Mouse (Mus musculus): Measurements from ENCODE around the gene Ppm1n. TPM values are rescaled to one million over a fixed set of nuclear protein-coding genes. Genes with fewer than 3 reads are reported as not detected.

Ppm1n gene
- total RNA-seq, 1 experiment from 2014 or later: 0.19 TPM

DNA sequence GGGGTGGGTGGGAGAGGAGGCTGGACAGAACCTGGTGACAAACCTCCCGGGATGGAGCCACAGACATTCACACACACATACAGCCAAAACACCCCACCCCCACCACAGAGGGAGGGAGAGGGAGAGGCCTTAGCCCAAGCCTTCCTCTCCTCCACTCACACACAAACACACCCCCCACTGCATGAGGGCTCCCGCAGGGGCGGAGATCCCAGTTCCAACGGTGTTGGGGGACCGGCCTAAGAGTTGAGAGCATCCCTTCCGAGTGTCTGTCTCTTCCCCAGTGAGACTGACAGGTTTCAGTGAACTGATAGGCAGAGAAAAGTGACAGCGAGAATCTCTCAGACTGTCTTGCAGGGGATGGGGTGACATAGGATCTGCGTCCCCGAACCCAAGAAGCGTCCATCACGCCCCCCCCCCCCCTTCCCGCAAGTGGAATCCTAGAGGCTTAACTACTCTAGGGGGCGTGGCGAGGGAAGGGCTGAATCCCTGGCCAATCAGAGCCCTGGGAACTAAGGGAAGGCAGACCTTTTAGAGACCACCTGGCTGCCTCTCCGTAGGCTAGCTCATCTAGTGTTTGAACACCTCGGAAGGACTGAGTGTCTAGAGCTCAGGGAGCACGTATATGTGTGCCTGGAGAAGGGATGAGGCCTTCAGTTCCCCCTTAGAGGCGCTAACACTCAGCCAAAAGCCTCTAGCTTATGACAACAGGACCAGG, 28.0 kb upstream of the Ppm1n start:
- peak; percentile 87 for DNase-seq

DNA sequence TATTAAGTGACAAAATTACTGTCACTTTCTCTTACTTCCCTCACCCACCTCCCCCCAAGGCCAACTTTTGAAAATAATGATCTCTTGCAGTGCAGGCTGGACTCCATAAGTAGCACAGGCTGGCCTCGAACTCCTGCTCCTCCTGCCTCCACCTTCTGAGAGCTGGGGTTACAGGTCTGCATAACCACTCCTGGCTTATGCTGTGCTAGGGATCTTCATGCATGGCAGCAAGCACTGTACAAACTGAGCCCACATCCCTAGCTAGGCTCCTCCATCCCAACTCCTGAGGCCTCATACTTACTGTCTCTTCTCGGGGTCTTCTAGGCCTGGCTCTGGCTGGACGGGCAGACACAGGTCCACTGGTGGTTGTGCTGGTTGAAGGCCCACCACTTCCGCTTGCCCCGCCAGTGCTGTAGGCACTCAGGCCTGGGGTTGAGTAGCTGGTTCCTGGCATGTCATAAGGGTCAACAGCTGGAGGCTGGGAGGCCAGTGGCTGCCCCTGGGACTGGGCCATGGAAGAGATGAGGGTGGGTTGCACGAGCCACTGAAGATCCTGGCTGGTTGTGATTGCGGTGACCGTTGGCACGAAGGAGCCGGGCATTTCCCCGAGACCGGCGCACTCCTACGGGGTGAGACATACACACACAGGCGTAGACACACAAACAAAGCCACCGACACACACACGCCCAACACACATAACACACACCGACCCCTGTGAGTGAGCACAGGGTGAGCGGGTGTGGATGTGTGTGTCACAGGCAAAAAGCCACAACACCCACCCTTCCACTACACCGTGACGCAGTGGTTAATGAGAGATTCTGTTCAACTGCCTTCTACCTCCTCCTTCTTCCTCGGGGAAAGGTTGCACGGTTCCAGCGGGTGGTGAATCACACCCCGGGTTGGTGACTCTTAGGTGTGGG, 27.2 kb upstream of the Ppm1n start:
- no peak for DNase-seq

DNA sequence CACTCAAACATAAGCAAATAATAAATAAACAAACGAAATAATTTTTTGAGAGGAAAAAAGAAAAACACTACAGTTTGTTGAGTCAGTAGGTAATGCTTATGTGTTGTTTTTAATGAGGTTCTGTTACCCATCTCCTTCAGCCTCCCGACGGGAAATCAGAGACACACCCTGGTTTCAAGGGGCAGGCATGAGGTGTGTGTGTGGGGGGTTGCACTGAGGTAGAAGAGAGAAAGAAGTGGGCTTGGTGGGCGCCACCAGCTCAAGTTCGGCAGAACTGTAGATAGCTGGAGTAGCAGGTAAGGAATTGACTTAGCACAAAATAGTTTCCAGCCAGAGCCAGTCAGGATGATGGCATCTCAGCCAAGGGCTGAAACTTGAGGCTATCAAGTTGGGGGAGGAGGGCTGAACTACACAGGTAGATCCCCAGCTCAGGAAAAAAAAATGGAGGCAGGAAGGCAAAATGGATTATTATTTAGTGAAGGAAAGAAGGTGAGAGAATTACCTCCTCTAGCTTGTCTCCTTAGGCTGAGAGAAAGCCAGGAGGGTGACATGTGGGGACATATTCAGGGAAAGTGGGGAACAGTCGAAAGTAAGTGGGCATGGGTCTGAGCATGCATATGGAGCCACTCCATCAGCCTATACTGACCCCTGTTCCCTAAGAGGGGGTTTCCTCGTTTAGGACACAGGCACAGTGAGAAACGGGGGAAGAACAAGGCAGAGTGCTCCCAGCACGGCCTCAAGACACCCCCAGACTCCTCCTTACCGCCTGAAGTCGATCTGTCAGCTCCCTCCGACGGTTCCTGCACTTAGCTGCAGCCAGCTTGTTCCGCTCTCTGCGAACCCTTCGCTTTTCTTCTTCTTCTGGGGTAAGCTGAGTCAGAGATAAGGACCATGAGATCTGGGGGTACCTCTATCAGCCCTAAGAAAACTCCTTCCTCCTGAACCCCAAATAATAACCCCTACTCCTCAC, 26.2 kb upstream of the Ppm1n start:
- no peak for DNase-seq

DNA sequence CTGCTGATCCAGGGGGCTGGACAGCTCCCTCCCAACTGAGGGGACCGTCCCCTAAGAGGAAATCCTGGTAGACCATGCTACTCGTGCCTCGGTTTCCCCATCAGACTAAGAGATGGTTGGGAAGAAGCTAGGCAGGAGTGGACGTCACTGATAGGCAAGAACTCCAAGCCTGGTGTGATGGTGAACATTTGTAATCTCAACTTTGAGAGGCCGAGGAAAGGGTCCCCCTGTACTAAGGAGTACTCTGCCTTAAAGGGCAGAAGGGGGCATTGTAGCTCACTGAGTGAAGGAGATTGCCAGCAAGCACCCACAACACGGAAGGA, 25.5 kb upstream of the Ppm1n start:
- DNase-seq: no peak

DNA sequence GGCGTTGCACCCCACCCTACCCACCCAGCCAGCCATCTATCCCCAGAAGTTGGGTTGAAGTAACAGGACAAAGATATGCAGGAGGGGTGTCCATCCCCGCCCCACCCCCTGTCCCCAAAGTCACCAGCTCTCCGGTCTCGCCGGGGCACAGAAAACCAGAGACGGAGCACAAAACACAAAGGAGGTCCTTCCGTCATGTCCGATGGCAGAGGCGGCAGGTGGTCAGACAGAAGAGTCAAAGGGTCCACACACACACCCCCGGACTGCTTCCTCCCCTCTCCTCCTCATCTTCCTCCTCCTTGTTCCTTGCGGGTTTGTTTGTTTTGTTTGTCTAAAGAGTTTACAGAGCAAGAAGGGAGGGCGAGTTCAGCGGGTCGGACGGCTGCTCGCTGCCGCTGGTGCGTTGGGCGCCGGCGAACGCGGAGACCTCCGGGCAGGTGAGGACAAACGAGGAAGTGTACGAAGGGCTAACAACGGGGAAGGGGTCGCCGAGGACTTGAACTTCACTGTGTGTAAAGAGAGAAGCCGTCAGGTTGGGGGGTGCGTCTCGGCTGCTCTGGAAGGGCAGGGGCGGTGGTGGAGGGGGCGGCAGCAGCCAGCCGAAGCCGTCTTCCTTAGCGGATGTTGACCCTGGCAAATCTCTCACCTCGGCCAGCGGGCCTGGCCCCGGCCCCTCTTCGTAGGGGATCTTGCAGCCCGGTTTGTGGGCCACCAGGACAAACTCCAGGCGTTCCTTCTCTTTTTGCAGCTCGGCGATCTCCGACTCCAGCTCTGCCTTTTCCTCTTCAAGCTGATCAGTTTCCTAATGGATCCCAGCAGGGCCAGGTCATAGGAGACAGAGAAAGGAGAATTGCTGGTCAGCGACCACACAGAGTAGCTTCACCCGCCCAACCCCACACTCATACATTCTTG, 24.9 kb upstream of the Ppm1n start:
- DNase-seq: no peak

DNA sequence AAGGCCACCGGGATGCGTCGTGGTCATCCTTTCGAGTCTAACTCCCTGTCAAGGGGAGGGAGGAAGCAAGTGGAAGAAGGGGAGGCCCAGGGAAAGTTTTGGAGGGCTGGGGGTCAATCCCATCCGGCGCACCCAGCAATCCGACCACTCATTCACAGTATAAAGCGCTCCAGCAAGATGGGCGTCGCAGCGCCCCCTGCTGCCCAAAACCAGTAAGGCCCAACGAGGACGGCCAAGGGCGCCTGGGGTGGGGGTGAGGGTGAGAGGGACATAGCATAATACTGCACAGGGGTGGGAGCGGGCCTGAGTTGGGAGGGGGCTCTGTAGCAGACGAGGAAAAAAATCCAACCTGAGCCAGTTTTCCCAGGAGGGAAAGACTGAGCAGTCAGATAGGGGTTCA, 23.9 kb upstream of the Ppm1n start:
- peak; percentile 89 for DNase-seq

DNA sequence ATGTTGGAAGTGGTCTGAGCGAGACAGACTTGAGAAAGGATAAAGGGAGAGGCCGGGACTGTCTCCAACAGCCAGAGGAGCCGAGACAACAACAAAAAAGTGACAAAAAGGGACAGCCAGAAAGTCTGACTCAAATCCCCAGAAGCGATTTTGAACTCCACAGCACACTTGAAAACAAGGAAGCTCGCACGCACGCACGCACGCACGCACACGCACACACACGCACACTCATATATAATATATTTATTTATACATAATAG, 23.1 kb upstream of the Ppm1n start:
- no peak for DNase-seq

DNA sequence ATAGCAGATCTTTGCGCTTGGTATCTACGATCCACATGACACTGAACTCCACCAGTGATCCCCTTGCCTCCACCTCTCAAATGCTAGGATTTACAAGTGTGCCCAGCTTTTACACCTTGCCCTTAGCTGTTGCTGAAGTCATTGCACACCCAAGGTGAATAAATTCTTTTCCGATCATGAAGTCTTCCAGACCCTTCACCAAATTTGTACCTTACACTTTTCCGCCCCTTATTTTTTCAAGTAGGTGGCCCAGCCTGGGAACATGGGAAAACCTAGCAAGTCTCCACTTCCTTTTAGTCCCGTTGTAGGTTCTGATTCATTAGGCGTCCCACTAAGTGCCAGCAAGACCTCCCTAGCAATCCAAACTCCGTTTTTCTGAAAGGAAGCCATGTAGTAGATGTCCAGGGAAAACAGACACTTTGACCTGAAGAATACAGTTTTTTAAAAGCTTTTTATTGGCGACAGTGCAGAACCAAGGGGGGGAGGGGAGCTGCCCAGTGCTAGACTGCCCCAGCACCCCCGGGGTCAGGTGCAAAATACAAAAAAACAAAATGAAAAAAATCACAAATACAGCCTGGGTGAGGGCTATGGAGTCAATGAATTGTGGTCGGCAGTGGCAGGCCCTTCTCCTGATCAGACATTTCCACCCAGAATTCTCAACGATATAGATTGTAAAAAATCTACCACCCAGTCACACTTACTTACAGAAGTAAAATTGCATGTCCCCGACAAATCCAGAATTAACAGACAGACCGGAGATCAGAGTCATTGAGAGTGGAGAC, 22.6 kb upstream of the Ppm1n start:
- no peak for DNase-seq

DNA sequence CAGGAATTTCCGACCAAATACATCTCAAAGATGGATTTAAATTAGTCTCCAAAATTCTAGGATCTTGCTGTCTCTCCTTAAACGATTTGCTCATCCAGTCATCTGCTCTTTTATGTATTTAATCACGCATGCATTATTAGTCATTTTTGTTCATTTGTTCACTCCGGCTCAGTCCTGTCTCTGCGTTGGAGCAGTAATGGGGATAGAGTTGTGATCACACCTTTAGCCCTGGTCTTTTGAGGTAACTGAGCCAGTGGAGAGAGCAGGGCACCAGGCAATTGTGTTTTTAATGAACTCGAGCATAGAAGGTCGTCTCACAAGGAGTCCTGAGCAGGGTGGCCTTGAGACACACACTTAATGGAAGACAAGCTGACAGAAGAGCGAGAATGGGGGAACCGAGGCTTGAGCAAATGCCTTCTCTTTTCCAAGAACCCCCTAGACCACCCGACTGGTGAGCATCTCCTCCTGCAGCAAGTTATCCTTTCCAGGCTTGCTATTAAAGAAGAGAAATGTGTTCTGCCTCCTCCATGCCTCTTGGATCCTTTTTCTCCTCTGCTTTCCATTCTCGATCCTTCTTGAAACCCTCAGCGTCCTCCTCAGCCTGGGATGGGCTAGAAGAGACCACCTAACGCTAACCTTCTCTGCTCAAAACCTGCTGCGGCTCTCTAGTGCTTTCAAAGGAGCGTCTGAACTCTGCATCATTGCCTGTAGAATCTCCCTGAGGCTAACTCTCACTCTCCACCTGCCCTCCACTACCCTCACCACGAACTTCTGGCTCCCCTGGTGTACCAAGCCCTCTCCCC, 21.8 kb upstream of the Ppm1n start:
- no peak for DNase-seq

DNA sequence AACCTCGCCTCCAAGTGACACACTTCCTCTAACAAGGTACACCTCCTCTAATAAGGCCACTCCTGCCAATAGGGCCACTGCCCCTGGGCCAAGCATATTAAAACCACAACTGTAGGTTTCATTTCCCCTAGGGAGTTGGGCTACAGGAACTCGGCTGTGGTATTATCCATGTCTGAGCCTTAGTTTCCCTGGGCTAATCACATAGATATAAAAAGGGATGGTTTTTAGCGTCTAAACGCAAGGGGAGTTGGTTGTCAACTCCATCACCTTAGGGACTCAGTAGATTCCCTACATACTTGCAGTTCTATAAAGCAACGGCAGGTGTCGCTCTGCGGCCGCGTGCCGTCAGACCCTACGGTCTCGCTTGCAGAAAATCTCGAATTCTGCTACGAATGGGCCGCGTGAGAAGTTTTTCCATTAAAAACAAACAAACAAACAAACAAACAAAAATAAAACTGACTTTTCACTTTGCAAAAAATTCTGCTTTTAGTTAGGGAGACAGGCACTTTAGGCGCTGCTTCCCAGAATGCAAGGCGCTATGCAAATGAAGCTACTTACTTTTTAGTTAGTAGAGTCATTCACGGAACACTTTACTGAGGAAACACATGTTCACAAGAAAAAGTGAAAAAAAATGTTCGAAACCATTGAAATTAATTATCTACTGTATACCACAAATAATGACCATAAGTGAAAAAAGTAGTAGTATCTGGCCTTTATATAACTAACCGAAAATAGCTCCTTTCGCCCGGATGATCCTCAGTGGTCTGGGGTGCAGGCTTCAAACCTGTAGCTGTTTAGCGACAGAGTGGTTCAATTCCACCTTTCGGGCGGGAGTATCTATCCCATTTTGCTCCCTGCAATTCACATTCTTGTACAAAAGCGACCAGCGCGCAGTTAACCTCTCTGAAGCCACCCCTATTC, 20.9 kb upstream of the Ppm1n start:
- peak; percentile 83 for DNase-seq

DNA sequence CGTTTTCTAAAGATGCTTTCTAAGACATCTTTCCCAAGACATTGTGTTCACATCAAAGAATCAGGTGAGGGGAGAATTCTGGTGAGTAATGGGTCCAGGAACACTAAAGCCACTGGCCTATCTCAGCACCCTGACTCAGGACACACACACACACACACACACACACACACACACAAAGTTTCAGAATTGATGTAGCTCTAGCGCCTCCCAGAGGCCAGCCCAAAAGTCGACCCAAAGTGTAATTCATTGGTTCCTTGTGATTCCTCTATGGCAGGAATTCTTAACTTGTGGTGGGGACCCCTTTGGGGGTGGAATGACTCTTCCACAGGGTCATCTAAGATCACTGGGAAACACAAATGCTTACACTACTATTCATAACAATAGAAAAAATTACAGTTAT, 19.3 kb upstream of the Ppm1n start:
- peak; percentile 69 for DNase-seq

DNA sequence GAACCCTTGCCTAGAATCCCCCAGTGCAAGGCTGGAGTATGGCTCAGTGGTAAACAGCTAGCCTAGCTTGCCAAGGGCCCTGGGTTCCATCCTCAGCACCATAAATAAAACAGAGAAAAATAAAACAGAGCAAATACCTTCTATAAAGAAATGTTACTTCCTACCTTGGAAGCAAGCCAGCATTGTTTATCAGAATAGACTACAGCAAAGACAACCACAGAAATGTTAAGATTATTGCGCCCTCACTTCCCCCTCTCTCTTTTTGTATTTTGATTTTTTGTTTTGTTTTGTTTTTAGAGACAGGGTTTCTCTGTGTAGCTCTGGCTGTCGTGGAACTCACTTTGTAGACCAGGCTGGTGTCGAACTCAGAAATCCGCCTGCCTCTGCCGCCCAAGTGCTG, 17.9 kb upstream of the Ppm1n start:
- DNase-seq: no peak

DNA sequence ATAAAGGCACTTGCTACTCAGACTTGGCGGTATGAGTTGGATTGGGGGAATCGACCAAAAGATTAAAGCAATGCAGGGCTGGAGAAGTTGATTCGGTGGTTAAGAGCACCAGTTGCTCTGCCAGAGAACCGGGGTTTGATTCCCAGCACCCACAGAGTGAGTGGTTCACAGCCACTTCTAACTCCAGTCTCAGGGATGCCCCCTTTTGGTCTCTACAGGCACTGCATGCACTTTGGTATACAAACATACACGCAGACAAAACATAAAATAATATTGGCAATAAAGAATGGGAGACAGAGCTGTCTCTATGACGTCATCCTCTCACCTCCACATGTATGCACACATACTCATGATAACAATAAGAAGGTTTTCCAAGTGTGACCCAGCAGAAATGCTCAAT, 17.2 kb upstream of the Ppm1n start:
- no peak for DNase-seq

DNA sequence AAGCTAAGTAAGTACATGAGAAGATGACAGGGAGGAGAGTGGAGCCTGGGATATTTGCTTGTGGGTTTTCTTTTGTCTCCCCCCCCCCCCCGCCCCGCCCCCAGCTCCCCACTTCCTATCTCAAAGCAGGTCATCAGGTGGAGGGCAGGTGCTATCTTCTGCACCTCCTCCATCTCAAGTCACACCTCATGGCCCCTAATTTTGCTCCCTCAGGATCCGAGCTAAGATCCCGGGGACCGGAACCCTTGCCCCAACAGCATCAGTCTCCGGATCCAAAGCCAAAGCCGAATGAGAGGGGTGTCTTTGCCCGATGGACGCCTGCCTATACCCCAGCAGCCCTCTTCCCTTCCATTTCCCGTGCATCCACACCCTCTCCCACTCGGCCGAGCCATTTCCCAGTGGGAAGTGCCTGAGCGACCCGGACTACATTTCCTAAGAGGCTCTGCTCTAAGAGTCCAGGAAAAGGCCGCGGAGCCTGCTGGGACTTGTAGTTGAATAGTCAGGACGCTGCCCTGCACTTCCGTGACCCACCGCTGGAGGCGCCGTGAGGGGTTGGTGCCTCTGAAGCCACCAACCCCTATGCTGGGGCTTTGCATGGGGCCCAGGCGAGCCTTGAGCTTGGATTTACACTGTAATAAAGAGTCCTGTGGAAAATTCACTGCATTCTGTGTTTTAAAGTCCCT, 15.8 kb upstream of the Ppm1n start:
- peak; percentile 97 for DNase-seq

DNA sequence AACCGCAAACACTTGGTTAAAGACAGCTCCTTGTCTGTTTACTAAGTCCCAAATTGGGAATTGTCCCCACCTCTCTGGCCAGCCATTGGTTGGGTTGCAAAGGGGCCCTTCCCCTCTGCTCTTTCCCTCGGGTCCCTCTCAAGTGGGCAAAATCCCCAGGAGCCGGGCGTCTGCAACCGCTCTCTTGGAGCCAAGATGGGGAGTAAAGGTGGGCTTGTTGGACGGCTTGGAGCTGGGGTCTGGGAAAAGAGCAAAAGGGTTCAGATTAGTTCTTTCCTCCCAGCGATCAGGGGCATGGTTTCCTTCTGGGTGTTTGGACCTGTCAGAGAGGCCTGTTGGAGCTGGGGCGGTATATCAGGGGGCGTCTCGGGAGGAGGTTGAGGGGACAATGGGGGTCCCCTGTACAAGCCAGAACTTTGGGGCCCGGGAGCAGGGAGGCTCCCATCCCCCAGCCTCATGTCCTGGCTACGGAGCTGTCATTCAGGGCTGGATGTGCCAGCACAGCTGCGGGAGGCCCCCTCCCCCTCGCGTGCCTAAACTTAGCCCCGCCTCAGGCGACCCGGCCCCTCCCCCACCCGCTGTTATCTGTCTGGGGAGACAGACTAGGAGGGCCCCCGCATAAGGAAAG, 11.2 kb upstream of the Ppm1n start:
- DNase-seq: peak; percentile 53

DNA sequence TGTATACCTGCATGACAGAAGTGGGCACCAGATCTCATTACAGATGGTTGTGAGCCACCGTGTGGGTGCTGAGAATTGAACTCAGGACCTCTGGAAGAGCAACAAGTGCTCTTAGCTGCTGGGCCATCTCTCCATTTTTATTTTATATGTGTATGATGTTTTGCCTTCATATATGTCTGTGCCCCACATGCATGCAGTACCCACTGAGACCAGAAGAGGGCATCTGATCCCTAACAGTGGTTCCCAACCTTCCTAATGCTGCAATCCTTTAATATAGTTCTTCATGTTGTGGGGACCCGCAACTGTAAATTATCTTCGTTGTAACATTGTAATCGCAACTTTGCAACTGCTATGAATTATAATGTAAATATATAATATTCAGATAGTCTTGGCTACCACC, 4.9 kb upstream of the Ppm1n start:
- DNase-seq: peak; percentile 69

DNA sequence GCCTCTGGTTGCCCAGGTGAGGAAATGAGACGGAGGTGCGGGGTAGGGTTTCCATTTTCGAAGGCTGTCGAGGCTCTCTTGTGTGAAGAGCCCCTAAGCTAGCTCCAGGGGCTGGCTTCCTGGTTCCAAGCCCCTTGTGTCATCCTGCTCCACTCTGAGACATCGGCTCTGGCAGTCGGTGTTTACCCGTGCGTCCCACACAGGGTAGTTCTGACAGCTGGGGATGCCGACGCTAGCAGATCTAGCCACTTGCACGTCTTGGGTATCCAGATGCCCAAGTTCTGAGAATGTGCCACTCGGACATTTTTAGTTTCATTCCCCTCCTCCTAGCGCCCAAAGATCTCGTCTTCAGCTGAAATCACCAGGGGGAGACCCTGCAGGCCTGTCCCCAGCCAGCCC, 3.5 kb upstream of the Ppm1n start:
- DNase-seq: no peak
